Mouse (Mus musculus) right cerebral cortex, adult 18-20 months (tissue): ENCODE measurements at regions not wholly inside any gene's neighbourhood (a gene's known extent, or its start where the extent isn't known, plus 50 kb on each side); places are given as distances from the start of the nearest gene placed in this dataset.

Source experiments
- DNase-seq: peaks from one replicate; pipeline ENCODE4 v3.0.0; 2022; ENCODE audit warnings: mixed read lengths

DNA sequence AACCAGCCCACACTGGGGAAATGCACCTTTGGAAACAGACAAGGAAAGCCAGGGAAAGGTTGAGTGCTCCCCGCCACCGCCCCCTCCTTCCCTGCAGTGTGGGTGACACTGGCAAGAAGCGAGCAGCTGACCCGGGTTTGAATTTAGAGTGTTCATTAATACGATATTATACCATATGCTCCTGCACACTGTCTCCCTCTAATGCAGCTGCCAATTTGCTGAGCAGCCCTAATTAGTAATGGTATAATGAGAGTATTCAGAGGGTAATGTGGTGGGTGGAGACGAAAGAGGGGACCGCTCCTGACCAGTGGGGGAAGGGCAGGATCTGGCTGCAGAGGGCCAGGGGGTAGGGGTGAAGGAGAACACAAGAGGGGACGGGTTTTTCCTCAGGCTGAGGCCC is 111.9 kb upstream of the Lhx1 start:
- no peak for DNase-seq

DNA sequence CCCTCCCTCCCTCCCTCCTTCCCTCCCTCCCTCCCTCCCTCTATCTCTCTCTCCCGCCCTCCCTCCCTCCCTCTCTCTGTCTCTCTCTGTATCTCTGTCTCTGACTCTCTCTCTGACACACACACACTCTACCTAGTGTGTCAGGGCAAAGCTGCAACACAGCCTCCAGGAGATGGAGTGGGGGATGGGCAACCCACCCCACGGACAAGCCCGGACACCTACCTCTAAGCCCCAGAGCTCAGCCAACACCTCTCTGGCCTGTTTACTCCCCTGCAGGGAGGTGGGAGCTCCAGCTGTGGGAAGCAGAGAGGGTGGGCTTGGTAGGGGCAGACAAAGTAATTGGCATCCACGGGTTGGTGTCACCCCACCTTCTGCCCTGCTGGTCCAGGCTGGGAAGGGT is 109.7 kb upstream of the Lhx1 start:
- DNase-seq, result no peak

DNA sequence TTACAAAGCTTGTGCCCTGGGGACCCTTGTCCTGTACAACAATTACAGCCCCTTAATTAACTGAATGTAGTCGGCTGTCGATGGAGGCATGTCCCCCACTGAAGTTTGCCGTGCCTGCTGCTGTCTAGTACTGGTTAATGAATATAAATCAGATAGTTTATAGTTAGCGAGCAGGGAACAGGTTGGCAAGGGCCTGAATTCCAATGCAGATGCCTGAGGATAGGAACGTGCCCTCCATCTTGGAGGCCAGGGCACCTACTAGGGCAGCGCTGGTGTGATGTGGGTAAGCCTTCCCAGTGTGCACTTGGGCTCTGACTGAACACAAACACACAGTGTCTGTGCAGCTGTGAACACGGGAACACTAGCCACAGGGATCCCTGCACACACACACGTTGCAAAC is 108.0 kb upstream of the Lhx1 start:
- DNase-seq, result no peak

DNA sequence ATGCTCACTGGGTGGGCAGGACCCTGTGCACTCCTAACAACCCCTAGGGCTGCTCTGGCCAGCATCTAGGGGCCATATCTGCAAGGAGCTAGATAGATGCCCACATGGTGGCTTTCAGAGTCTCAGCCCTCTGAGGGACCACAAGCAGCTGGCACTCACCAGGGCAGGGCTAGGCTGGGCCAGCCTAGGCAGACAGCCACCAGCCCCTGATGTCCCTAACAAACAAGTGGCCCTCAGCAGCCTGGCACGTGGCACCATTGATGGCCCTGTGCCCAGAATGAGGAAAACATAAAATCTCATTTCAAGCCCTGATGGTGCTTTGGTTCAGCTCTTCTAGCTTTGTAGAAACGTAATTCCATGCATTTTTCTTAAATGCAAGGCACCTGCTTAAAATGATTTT is 102.8 kb upstream of the Lhx1 start:
- DNase-seq, result no peak

DNA sequence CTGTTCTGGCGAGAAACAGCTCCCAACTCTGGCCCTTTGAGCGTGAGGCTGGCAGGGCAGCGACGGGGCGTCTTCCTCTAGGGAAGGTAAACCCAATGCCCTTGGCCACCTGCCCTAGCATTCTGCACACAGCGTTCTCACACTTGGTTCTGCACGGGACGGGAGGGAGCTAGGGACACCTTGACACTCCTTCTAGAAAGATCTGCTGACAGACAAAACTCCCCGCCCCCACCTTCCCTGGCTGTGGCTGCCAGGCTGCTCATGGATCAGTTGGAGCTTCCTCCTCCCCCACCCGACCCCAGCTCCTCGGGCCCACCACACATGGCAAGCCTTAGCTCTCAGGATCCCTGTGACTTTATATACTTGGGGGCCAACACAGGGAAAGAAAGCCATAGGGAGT is 102.3 kb upstream of the Lhx1 start:
- no peak for DNase-seq

DNA sequence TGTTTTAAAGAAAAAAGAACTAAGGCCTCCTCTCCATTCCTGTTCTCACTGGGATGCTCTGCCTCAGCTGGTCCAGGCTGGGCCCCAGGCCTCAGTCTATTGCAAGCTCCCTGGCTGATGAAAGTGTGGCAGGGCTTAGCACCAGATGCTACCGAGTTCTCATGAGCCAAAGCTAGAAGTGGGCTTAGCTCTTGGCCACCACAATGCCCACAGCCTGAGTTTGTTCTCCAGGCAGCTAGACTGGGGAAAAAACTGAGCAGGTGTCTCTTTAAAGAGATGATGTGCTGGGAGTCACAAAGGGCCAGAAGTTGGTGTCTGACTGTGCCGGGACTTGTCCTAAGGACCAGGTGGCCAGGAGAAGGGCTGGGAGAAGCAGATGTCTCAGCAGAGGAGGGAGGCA is 101.9 kb upstream of the Lhx1 start:
- no peak for DNase-seq

DNA sequence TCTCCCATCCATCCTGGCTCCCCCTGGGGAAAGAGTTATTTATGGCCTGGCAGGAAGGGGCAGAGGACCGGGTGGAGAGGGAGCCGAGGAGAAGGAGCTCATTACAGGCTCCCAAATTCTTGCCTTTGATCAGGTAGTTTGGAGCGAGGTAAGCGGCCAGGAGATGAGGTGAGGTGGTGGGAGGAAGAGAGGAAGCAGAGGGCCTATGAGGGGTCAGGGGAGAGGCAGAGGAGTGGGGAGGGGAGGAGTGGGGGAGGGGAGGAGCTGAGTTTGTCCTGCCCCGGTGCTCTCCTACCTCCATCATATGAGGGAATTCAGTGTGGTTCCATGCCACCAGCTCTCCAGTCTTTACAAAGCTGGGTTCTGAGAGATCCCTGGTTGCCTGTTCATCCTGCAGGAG is 98.8 kb upstream of the Lhx1 start:
- no peak for DNase-seq

DNA sequence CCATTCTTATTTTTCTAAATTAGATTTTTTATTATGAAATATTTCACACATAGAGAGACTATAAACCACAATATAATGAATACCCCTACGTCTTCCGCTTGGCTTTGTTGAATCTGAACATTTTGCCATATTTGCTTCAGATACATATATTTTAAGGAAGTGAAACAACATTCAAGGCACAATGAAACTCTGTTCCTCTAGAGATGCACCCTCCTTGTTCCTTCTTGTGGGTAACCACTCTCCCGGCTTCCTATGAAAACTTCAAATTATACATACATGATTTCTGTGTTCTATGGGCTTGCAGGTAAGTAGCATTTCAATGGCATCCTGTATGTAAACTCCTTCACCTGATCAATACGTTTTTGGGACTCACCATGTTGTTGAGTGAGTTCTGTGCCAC is 94.4 kb upstream of the Lhx1 start:
- no peak for DNase-seq

DNA sequence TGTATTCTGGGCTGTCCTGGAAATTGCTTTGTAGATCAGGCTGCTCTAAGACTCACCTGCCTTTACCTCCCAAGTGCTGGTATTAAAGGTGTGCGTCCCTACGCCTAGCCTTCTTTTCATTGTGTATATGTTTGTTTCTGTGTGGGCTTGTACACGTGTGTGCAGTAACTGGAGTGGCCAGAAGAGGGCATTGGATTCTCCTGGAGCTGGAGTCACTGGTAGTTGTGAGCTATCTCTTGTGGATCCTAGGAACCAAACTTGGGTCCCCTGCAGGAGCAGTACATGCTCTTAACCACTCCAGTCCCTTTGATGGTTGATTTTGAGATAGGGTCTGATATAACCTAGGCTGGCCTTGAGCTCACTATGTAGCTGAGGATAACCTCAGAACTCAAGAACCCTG is 93.2 kb upstream of the Lhx1 start:
- DNase-seq, result no peak

DNA sequence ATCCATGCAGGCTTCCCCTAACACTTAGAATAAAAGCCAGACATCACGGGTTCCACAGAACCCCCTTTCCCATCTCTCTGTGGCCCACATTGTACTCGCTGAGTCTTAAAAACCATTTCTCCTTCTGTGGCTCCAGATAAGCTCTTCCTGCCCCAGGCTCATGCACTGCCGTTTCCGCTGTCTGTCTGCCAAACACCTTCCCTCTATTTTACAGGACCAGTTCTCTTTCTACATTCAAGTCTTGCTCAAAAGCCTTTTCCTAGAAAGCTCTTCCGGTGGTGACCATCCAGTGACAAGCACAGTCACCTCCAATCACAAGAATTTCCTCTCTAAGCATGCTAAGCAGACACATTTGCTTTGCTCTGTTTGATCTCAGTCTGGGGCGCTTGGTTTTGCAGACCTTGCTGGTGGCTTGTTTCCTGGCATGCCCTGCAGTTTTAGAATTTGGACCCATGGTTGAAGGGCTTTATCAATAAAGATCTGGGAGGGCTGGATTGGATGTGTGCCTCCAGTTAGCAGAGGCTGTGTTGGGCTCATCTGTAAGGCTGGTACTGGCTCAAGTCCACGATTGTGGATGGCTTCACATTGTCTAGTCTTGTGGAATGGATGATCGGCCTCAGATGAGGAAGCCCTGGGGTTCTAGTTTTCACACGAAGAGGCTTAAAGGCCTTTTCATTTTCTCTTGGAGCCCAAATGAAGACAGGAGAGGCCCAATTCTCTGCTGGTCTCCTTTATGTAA is 87.8 kb upstream of the Lhx1 start:
- DNase-seq, result no peak

DNA sequence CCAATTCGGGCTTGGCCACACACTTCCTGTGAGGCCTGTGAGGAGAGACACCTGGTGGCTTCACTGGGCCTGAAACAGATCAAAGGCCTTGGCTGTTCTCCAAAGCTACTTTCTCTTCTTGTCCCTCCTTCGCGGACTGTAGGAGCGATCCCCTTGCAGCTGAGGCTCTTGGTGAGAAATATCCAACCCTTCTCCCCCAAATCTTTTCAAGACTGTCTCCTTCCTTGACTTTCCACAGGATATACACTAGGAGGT is 86.2 kb upstream of the Lhx1 start:
- DNase-seq, result no peak

DNA sequence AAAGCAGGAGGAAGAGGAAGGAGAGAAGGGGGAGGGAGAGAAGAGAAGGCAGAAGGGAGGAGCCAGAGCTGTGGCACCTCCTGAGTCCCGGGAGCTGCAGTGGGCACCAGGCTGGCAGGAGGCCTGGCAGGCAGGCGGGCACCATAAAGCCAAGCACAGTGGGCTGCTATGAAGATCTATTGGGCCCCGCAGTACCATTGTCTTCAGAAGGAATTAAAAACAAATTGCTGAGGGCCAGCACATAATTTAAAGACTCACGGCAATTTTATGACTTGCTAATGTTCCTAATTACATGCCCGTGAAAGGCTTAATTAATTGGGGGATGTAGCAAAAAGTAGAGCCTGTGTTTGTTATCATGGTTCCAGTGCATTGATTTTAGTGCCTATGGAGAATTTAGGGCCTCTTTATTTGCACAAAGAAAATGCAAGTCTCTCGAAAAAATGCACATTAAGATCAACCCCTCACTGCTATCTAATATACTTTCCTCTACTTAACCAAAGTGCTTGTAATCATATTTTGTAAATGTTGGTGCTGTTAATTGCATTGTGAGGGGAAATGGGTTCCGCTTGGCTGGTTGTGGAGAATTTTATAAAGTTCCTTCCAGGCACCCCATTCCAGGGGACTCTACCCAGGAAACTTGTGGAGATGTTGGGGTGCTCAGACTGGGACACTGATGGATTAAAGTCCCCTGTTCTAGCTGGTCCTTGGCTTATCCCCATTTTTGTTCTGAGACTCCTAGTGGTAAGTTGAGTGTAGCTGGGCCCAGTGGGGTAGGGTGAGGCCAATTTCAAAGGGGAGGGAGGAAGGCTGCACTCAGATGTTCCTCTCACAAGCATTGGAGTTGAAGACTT is 85.7 kb upstream of the Lhx1 start:
- no peak for DNase-seq

DNA sequence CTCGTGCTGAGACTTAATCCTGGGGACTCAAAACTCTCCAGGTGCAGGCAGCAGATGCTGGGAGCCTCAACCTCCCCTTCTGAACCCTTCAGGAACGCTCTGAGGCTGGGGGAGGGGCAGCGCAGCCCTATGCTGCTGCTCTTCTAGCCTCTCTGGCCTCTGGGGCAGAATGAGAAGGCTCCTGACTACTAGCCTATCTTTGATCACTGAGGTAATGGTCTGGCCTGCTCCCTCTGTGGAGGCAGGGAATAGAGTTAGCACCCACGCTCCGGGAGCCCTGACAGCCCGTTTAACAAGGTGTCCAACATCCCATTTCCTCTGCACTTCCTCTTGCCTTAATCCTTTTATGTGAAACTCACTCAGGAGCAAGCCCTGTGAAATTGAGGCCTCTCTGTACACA is 79.4 kb upstream of the Lhx1 start:
- no peak for DNase-seq

DNA sequence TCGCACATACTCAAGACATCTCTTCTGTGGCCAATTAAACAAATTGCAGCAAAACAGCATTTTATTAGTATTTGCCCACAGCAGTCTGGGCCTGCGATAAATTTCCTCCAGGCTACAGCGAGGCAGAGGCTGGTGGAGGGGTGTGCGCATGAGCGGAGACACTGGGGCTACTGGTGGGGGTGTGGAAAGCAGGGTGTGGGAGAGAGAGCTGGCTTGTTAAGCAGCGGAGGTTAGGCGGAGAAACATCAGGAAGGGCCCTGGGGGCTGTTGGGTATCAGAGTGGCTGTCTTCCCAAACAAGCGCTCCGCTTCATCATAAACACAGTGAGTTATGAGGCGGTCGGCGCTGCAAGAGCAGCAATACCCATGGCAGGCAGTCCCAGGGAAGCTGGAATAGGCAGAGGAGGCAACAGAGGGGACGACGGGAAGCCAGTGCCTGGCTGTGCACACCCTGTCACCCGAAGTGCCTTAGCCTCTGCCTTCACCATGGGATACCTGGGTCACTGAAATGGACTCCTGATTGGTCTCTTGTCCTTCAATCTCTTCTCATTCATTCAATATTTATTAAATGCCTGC is 74.0 kb upstream of the Lhx1 start:
- no peak for DNase-seq

DNA sequence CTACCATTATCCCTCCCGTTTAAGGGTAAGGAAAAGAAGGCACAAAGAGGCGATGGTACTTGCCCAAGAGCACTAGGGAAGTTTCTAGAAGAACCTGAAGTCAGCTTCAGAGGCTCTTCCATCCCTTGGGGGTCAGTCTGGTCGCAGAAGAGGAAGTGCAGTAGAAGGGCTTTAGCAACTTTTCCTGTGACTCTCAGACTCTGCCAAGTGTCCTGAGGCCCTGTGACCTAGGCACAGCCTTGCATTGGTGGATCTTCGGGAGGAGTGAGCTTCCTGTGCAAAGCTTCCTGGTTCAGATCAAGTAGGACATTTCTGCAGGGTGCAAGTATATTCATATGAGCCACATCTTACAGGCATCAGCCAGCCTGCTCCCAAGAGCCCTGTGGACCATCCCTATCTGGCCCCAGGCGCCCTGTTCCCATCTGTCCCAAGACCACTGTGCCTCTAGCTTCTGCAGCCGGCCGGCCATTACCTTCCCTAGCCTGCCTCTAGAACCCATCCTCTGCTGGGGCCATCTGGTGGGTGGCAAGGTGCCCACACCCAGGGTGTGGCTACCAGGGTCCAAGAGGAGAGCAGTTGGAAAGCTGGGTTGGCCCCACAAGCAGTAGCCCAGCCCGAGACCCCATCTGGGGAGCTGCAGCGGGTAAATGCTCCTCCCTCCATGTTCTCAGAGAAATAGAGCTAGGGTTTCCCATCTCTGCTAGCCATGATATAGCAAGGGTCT is 72.4 kb upstream of the Lhx1 start:
- no peak for DNase-seq

DNA sequence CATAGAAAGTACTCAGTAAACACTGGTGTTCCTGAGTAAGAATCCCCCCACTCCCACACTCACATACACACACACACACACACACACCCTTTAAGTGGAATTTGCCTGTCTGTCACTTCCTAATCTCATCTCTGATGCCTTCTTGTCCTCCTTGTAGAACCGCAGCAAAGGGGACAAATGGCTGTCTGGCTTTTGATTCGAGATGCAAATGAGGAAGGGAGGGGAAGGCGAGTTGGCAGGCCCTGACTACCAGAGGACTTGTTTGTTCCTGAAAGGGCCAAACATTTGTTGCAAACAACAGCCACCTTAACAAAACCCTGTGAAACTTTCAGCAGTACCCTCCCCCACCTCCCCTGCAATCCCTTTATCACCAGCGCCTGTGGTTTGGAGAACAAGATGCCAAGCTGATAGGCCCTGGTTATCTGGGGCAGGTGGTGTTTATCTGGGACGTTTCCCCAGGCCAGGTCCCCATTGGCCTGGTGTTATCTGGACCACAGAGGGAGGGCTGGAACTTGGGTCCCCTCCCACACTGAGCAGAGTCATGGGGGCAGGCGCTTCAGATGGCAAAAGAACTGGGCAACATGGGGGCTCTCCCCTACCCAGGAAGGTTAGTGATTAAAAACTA is 67.5 kb upstream of the Lhx1 start:
- no peak for DNase-seq

DNA sequence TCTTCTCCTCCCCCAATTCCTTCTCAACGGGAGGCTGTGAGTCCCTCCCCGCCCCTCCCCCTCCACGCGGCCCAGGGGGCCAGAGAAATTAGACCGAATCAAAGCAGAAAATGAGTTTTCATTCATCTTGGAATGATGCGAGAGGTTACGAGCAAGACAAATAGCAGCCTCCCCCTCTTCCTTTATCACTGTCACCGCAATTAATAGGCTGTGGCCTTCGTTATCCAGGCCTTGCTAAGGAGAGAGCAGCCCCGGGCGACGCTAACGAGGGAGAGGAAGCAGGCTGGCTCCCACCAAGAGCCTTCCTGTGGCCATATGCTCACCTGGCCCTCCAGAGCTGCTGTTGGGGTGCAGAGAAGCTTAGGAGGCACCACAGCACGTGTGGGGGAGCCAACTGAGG is 61.8 kb upstream of the Lhx1 start:
- DNase-seq, result no peak

DNA sequence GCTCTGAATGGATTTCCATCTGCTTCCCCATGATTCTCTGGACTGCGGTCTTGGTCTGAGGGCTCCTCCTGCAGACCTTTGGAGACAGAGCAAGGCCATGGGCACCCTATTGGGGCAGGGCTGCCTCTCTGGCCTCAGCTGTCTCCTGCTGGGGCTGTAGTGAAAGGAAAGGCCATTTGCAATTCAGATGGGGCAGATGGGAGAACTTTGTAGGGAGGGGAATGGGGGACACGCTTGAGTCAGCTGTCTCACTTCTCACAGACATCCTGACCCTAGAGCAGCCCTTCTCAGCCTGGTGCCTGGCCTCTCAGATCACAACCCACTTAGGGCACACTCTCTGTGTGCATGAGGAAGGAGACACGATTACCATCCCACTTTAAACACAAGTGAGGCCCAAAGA is 60.3 kb upstream of the Lhx1 start:
- no peak for DNase-seq

DNA sequence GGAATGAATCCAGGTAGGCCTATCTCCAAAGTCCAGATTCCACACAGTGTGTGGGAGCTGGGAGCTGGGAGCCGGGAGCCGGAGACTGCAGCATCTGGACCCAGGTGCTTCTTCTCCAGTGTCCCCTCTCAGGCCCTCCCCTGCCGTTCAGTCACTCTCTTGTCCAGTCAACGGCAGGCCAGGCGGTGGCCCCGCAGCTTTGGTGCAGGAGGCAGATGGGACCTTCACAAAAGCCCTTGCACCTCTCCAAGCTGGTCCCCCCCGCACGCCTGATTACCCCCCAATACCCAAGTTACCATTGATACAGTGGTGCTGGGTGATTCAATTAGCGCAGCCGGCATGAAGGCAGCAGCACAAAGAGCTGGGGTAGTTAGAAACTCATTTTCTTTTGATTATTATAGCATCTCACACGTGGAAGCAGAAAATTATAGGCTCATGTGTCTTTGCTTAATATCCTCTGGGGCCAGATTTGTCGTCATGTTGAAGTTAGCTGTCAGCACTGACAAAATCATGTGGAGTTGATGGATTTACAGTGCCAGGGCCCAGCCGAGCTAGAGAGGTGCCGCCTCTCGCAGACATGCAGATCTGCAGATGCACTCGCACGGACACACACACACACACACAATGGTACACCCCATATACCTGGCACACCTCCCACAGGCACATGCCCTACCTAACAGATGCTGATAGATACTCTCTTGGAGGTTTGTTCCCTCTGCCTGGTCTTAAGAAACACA is 53.6 kb upstream of the Lhx1 start:
- DNase-seq, result no peak
